Mouse (Mus musculus): Measurements from ENCODE around the gene Mrpl4. TPM values are rescaled to one million over a fixed set of nuclear protein-coding genes. Genes with fewer than 3 reads are reported as not detected.
"Not testable (repeated sequence)": the region's sequence is repeated elsewhere in the genome, so short reads cannot be mapped to it uniquely, and the experiment has no call there.

Gene Mrpl4
- polyA plus RNA-seq, 1 experiment from 2014 or later: 98.6 TPM

- peaks cover 31% of the 10 kb centered on the region for H3K36me3 ChIP-seq (ENCODE audit: control insufficient read depth, insufficient read depth, low read length)
- H3K4me3 ChIP-seq (replicated peaks; ENCODE audit: low read depth, low read length); DNase-seq; H3K4me2 ChIP-seq (ENCODE audit: low read length); H3K27ac ChIP-seq (replicated peaks; ENCODE audit: low read depth, low read length); H3K9ac ChIP-seq (replicated peaks; ENCODE audit: low read length); ATAC-seq (ENCODE audit: low FRiP score, low TSS enrichment); H3K4me1 ChIP-seq (ENCODE audit: control insufficient read depth, insufficient read depth, low read length); H3K9me3 ChIP-seq (ENCODE audit: control insufficient read depth, low read length): not testable (repeated sequence)
- H3K27me3 ChIP-seq (ENCODE audit: control insufficient read depth, insufficient read depth, low read length): peaks cover 20% of the 10 kb centered on the region
- 72% methylated on average over 9 of the region's 9 CpGs for WGBS
Observed at GRCm38 (mm10) chr9:21010939-21011541, 8.5 kb downstream of the Mrpl4 start.

GRCm38 (mm10) chr9:21011846-21012312, 9.3 kb downstream of the Mrpl4 start:
- Histone ChIP-seq H3K27ac (replicated peaks; ENCODE audit: low read depth, low read length) (no peak overlapping the region), H3K4me1 (ENCODE audit: control insufficient read depth, insufficient read depth, low read length) (no peaks in the 10 kb centered on the region), H3K4me2 (ENCODE audit: low read length) (no peak overlapping the region), H3K27me3 (ENCODE audit: control insufficient read depth, insufficient read depth, low read length) (peaks cover 27% of the 10 kb centered on the region), H3K36me3 (ENCODE audit: control insufficient read depth, insufficient read depth, low read length) (peaks cover 23% of the 10 kb centered on the region), H3K9ac (replicated peaks; ENCODE audit: low read length) (no peak overlapping the region), H3K4me3 (replicated peaks; ENCODE audit: low read depth, low read length) (no peak overlapping the region), H3K9me3 (ENCODE audit: control insufficient read depth, low read length) (no peaks in the 10 kb centered on the region)
- 79% methylated on average over 5 of the region's 5 CpGs for WGBS
- DNase-seq (no peak), ATAC-seq (ENCODE audit: low FRiP score, low TSS enrichment) (no peak)

- Histone ChIP-seq H3K4me1 (ENCODE audit: control insufficient read depth, insufficient read depth, low read length) (no peaks in the 10 kb centered on the region), H3K27ac (replicated peaks; ENCODE audit: low read depth, low read length) (no peak overlapping the region), H3K36me3 (ENCODE audit: control insufficient read depth, insufficient read depth, low read length) (peaks cover 18% of the 10 kb centered on the region), H3K4me2 (ENCODE audit: low read length) (no peak overlapping the region), H3K4me3 (replicated peaks; ENCODE audit: low read depth, low read length) (no peak overlapping the region), H3K27me3 (ENCODE audit: control insufficient read depth, insufficient read depth, low read length) (peaks cover 32% of the 10 kb centered on the region), H3K9ac (replicated peaks; ENCODE audit: low read length) (no peak overlapping the region), H3K9me3 (ENCODE audit: control insufficient read depth, low read length) (no peaks in the 10 kb centered on the region)
- WGBS: 59% methylated on average over 1 of the region's 1 CpGs
- DNase-seq (no peak), ATAC-seq (ENCODE audit: low FRiP score, low TSS enrichment) (no peak)
Observed at GRCm38 (mm10) chr9:21012368-21012767, 9.8 kb downstream of the Mrpl4 start.

DNA sequence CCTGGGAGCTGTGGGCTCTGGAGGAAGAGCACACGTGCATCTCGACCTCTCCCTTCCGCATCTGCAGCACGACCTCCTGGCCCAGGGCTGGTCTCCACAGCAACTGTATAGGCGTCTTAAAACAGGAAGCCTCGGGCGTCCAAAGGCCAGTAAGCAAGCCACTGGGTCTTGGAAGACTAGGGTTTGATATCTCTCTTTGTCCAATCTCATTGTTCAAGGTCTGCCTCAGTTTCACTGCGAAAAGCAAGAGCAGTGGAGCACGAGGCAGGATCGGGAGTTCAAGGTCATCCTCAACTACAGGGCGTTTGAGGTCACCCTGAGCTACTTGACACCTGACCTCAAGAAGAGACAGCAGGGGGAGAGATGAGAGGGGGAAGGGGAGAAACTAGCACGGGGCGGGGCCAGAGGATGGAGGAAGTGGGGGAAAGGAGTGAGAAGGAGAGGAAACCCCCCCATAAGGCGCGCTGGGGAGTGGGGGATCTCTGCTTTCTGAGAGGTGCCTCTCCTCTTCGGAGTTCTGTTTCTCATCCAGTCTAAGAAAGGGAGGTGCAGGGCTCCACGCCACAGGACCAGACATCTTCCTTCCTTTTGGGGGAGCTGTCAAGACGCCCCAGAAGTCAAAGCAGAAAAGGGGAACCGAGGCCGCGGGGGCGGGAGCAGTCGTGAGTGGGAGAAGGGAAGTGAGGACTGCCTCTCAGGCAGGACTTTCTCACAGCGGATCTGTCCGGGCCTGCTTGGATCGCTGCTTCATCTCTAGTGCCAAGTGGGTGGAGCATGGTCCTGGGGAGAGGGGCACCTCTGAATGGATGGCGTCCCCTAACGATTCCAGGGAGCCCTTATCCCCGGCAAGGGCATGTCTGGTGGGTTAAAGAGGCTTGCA, 12.4 kb downstream of the Mrpl4 start:
- H3K4me1 ChIP-seq (ENCODE audit: control insufficient read depth, insufficient read depth, low read length): no peaks in the 10 kb centered on the region
- no peaks in the 10 kb centered on the region for H3K36me3 ChIP-seq (ENCODE audit: control insufficient read depth, insufficient read depth, low read length)
- no peaks in the 10 kb centered on the region for H3K9me3 ChIP-seq (ENCODE audit: control insufficient read depth, low read length)
- WGBS: 3% methylated on average over 29 of the region's 29 CpGs
- no peak overlapping the region for H3K9ac ChIP-seq (replicated peaks; ENCODE audit: low read length)
- no peak overlapping the region for H3K27ac ChIP-seq (replicated peaks; ENCODE audit: low read depth, low read length)
- ATAC-seq (ENCODE audit: low FRiP score, low TSS enrichment) (no peak), DNase-seq (peak; percentile 18)
- peaks cover 42% of the 10 kb centered on the region for H3K27me3 ChIP-seq (ENCODE audit: control insufficient read depth, insufficient read depth, low read length)
- H3K4me2 ChIP-seq (ENCODE audit: low read length): peak overlapping the region; percentile 37
- H3K4me3 ChIP-seq (replicated peaks; ENCODE audit: low read depth, low read length): no peak overlapping the region

- H3K9ac ChIP-seq (replicated peaks; ENCODE audit: low read length): no peak within 1 kb of the TSS
- WGBS: 2% methylated on average over 30 of the region's 30 CpGs
- ATAC-seq (ENCODE audit: low FRiP score, low TSS enrichment): no peak
Observed at GRCm38 (mm10) chr9:21015571-21016130, 13.1 kb downstream of the Mrpl4 start, which contains the start of gene Icam1. Gene Icam1, plus strand, starts transcription at chr9:21015985.

DNA sequence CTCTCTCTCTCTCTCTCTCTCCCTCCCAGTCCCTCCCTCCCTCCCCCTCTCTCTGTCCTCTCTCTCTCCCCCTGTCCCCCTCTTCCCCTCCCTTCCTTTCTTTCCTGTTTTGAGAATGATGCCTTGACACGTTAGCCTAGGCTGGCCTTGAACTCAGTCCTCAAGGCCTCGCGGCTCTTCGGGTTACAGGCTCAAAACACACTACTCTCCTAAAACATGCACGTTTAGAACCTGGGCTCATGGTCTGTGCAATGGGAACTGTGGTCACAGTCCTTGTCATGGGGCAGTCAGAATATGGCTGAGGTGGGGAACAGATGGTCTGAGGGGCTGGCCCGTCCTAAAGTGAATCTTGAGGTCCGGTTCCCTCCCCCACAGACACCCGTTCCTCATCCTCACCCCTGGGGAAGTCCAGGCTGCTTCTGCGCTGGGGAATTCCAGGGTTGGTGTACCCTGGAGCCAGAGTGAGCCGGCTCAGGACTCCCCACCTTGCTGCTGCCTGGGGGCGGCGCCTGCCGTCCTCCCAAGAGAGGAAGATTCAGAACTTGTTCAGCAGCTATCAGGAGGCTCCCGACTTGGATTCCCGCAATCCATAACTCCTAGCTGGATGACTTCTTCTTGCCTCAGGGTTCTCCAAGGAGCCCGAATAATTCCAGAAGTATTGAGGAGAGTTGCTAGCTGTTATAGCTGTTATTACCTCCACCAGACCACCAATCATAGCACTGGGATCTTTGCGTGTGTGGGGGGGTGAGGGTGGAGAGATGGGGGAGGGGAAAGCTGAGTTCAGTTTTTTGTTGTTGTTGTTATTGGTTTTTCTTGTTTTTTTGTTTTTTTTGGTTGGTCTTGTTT, 14.0 kb downstream of the Mrpl4 start:
- no peaks in the 10 kb centered on the region for H3K9me3 ChIP-seq (ENCODE audit: control insufficient read depth, low read length)
- H3K9ac ChIP-seq (replicated peaks; ENCODE audit: low read length): no peak overlapping the region
- ATAC-seq (ENCODE audit: low FRiP score, low TSS enrichment) (no peak), DNase-seq (no peak)
- no peaks in the 10 kb centered on the region for H3K36me3 ChIP-seq (ENCODE audit: control insufficient read depth, insufficient read depth, low read length)
- H3K27me3 ChIP-seq (ENCODE audit: control insufficient read depth, insufficient read depth, low read length): peaks cover 42% of the 10 kb centered on the region
- 7% methylated on average over 17 of the region's 17 CpGs for WGBS
- H3K27ac ChIP-seq (replicated peaks; ENCODE audit: low read depth, low read length): no peak overlapping the region
- H3K4me3 ChIP-seq (replicated peaks; ENCODE audit: low read depth, low read length): no peak overlapping the region
- no peak overlapping the region for H3K4me2 ChIP-seq (ENCODE audit: low read length)
- no peaks in the 10 kb centered on the region for H3K4me1 ChIP-seq (ENCODE audit: control insufficient read depth, insufficient read depth, low read length)

More at GRCm38 (mm10) chr9:21015571-21016130, 13.1 kb downstream of the Mrpl4 start, which contains the start of gene Icam1:
- peak within 1 kb of the TSS; percentile 37 for H3K4me2 ChIP-seq (ENCODE audit: low read length)
- no peaks in the 10 kb centered on the region for H3K9me3 ChIP-seq (ENCODE audit: control insufficient read depth, low read length)
- no peak within 1 kb of the TSS for H3K27ac ChIP-seq (replicated peaks; ENCODE audit: low read depth, low read length)
- peaks cover 42% of the 10 kb centered on the region for H3K27me3 ChIP-seq (ENCODE audit: control insufficient read depth, insufficient read depth, low read length)
- H3K4me3 ChIP-seq (replicated peaks; ENCODE audit: low read depth, low read length): peak within 1 kb of the TSS; percentile 10; the same call in 1 of the 2 replicates
- no peaks in the 10 kb centered on the region for H3K36me3 ChIP-seq (ENCODE audit: control insufficient read depth, insufficient read depth, low read length)
- peak; percentile 13 for DNase-seq
- no peaks in the 10 kb centered on the region for H3K4me1 ChIP-seq (ENCODE audit: control insufficient read depth, insufficient read depth, low read length)

DNA sequence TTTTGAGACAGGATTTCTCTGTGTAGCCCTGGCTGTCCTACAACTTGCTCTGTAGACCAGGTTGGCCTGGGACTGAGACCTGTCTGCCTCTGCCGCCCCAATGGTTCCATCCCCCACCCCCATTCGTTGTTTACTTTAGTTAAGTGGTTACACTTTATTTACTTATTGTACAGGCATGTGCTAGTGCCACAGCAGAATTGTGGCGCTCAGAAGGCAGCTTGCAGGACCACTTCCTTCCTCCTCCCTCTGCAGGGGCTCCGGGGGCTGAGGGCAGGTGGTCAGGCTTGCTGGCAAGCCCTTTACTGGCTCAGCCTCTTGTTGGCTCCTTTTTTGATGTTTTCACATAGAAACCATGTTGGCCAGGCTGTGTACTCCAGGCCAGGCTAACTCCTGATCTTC, 14.6 kb downstream of the Mrpl4 start:
- Histone ChIP-seq H3K9me3 (ENCODE audit: control insufficient read depth, low read length) (no peaks in the 10 kb centered on the region), H3K4me3 (replicated peaks; ENCODE audit: low read depth, low read length) (no peak overlapping the region), H3K4me1 (ENCODE audit: control insufficient read depth, insufficient read depth, low read length) (no peaks in the 10 kb centered on the region), H3K4me2 (ENCODE audit: low read length) (no peak overlapping the region), H3K36me3 (ENCODE audit: control insufficient read depth, insufficient read depth, low read length) (no peaks in the 10 kb centered on the region), H3K9ac (replicated peaks; ENCODE audit: low read length) (no peak overlapping the region), H3K27ac (replicated peaks; ENCODE audit: low read depth, low read length) (no peak overlapping the region), H3K27me3 (ENCODE audit: control insufficient read depth, insufficient read depth, low read length) (peaks cover 42% of the 10 kb centered on the region)
- 44% methylated on average over 4 of the region's 4 CpGs for WGBS
- DNase-seq: no peak
- ATAC-seq (ENCODE audit: low FRiP score, low TSS enrichment): no peak

GRCm38 (mm10) chr9:21018600-21018999, 16.1 kb downstream of the Mrpl4 start:
- H3K9me3 ChIP-seq (ENCODE audit: control insufficient read depth, low read length): no peaks in the 10 kb centered on the region
- H3K4me3 ChIP-seq (replicated peaks; ENCODE audit: low read depth, low read length): no peak overlapping the region
- no peaks in the 10 kb centered on the region for H3K4me1 ChIP-seq (ENCODE audit: control insufficient read depth, insufficient read depth, low read length)
- H3K36me3 ChIP-seq (ENCODE audit: control insufficient read depth, insufficient read depth, low read length): no peaks in the 10 kb centered on the region
- peaks cover 42% of the 10 kb centered on the region for H3K27me3 ChIP-seq (ENCODE audit: control insufficient read depth, insufficient read depth, low read length)
- no peak for DNase-seq
- no peak overlapping the region for H3K27ac ChIP-seq (replicated peaks; ENCODE audit: low read depth, low read length)
- 82% methylated on average over 2 of the region's 2 CpGs for WGBS
- no peak for ATAC-seq (ENCODE audit: low FRiP score, low TSS enrichment)
- no peak overlapping the region for H3K9ac ChIP-seq (replicated peaks; ENCODE audit: low read length)
- no peak overlapping the region for H3K4me2 ChIP-seq (ENCODE audit: low read length)
